Mouse (Mus musculus) thymus, adult 2 months (tissue): ENCODE data around the gene Mab21l3.

Source experiments
- CTCF ChIP-seq: fragments of 200-500 bp; IDR thresholded peaks from 2 replicates; pipeline ENCODE4 v1.5.1; 2012; ENCODE audit warnings: mild to moderate bottlenecking, control low read depth, low read length, moderate library complexity, borderline replicate concordance; ENCODE audit not compliant: control insufficient read depth, poor library complexity, insufficient read depth; ENCODE audit errors: extremely low read depth
- POLR2A ChIP-seq: fragments of 200-500 bp; IDR thresholded peaks from 2 replicates; pipeline ENCODE4 v1.6.1; 2012; ENCODE audit warnings: mild to moderate bottlenecking, low read length, control low read depth, moderate library complexity; ENCODE audit not compliant: control insufficient read depth, poor library complexity, insufficient read depth; ENCODE audit errors: extremely low read depth

DNA sequence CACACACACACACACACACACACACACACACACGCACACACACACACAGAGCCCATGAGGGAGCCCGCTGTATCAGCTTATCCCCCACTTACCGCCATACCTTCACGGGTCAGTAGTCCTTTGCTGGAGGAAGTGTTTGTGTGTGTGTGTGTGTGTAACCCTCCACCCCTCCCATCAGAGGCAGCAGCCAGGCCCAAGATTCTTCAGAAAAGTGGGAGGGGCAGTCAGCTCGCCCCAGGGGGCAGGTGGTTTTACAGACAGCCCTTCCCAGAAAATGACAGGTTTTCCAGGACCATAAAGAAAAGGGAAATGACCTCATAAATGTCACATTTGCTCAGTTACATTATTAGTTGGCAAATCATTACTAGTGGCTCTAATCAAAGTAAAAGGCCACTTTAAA lies at the start of gene Mab21l3:
- TF ChIP-seq CTCF (no peak), POLR2A (no peak)
